Mouse (Mus musculus) splenic B cell, adult 2 months (primary cell): ENCODE measurements around the gene Ccdc34.

ENCODE experiments used
- DNase-seq: peaks from one replicate; pipeline ENCODE4 v3.0.0-alpha.2; 2011; ENCODE audit warnings: low read depth, low spot score
- H3K27me3 ChIP-seq: 2 replicates; pipeline ENCODE4 v1.6.1; 2012; ENCODE audit warnings: mild to moderate bottlenecking, low read length, moderate library complexity, mixed read lengths; ENCODE audit not compliant: control insufficient read depth, poor library complexity, insufficient read depth, severe bottlenecking
- H3K36me3 ChIP-seq: 2 replicates; pipeline ENCODE4 v1.6.1; 2012; ENCODE audit warnings: mild to moderate bottlenecking, low read length, moderate library complexity, mixed read lengths; ENCODE audit not compliant: control insufficient read depth, poor library complexity, insufficient read depth, severe bottlenecking

Gene Ccdc34

DNA sequence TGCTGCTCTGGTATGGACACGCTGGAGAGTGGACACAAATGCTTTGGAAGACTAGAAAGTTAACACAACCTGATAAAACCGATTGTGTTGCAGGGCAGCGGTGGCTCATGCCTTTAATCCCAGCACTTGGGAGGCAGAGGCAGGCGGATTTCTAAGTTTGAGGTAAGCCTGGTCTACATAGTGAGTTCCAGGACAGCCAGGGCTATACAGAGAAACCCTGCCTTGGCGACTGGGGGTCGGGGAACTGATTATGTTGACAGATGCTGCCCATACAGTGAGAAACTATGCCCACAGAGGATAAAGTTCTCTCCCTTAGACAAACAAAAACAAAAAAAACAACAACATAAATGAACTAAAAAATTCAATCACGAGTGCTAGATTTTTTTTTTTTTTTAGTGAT lies 530 bp upstream of the Ccdc34 start:
- H3K27me3 ChIP-seq, result no peaks in the 10 kb centered on the region
- no peak for DNase-seq

DNA sequence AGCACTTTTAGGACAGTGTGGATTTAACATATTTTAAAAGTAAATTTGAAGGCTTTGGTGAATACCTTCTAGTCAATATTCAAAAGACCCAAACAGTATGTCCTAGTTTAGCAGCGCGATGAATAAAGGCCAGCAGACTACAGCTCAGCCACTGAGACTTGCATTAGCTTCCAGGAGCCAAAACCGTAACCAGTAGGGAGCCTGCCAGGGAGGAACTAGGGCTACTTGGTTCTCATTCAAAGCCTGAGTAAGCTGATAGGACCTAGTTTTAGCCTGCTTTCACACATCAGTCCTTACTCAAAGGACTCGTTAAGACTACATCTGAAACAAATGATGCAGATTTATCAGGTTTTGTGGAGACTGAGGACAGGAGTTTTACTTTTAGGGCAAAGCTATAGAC lies 2.0 kb downstream of the Ccdc34 start:
- H3K27me3 ChIP-seq, result no peaks in the 10 kb centered on the region
- H3K36me3 ChIP-seq, result no peaks in the 10 kb centered on the region
- DNase-seq, result no peak

More for the DNA sequence above, 530 bp upstream of the Ccdc34 start:
- no peaks in the 10 kb centered on the region for H3K36me3 ChIP-seq

- DNase-seq, result no peak
- Histone ChIP-seq H3K36me3 (no peaks in the 10 kb centered on the region), H3K27me3 (no peaks in the 10 kb centered on the region)
Measured at GRCm38 (mm10) chr2:110020430-110020829, 2.8 kb downstream of the Ccdc34 start.

GRCm38 (mm10) chr2:110036265-110036664 lies 18.6 kb downstream of the Ccdc34 start:
- no peak for DNase-seq
- no peaks in the 10 kb centered on the region for H3K27me3 ChIP-seq
- 0 out of 2 replicates have a peak, but pooled peaks cover 2% of the 10 kb centered on the region for H3K36me3 ChIP-seq

- Histone ChIP-seq H3K36me3 (0 out of 2 replicates have a peak, but pooled peaks cover 2% of the 10 kb centered on the region), H3K27me3 (no peaks in the 10 kb centered on the region)
- no peak for DNase-seq
Measured at GRCm38 (mm10) chr2:110036665-110037064, 19.0 kb downstream of the Ccdc34 start.

GRCm38 (mm10) chr2:110037221-110037620 lies 19.6 kb downstream of the Ccdc34 start:
- 0 out of 2 replicates have a peak, but pooled peaks cover 2% of the 10 kb centered on the region for H3K36me3 ChIP-seq
- H3K27me3 ChIP-seq, result no peaks in the 10 kb centered on the region
- DNase-seq, result no peak

DNA sequence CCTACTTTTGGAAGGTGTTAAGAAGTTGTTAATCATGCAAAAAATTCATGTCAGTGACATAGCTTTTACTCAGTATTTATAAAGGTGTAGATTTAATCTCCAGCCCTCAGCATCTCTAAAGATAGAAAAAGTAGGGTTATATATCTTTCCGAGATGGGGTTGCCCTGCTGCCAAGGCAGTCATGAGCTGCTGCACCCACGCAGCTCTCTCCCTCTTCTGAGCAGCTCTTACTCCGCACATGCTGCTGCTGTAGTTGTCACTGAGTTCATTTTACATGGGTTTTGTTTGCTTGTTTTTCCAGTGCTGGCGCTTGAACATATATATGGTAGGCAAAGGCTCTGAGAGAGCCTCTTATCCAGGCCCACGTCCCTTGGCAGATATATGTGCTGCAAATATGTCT lies 20.7 kb downstream of the Ccdc34 start:
- Histone ChIP-seq H3K27me3 (no peaks in the 10 kb centered on the region), H3K36me3 (0 out of 2 replicates have a peak, but pooled peaks cover 2% of the 10 kb centered on the region)
- no peak for DNase-seq

DNA sequence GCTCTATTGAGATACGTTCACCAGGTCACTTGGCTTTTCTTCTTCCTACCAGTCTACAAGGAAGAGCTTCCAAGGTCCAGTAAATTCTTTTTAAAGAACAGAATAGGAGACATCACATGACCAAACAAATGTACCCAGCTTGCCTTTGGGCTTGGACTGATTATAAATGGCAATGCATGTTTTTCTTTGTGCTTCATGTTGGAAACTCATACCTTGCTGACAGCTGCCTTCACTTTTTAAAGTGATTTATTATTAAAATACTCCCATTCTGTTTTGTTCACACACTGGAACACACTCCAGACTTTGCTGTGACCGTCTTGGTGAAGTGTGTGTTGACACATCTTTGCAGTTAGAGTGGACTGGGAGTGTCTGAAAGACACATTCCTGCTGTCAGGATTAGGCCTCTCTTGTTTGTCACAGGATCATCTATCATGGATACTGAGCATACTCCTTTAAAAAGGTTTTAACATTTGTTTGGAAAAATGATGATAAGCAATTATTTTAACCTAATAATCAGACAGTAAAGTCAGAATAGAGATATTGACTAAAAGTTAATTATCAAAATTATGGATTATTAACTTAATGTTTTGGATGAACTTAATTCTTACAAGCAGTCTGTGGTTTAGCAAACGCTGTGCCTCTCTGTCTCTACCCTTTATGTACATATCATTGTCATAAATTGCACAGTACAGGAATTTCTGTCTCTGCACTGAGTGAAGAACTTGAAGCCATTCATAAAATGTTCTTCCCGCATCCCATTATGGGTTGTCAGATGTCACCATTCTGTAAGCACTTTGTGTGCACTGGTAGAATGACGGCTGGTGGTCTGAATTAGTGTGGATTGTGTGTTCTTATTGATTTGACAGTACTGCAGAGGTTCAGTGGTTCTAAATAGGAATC lies 25.5 kb downstream of the Ccdc34 start:
- Histone ChIP-seq H3K36me3 (no peaks in the 10 kb centered on the region), H3K27me3 (no peaks in the 10 kb centered on the region)
- DNase-seq, result no peak

GRCm38 (mm10) chr2:110058424-110058823 lies 40.8 kb downstream of the Ccdc34 start:
- no peak for DNase-seq
- H3K27me3 ChIP-seq, result no peaks in the 10 kb centered on the region
- H3K36me3 ChIP-seq, result no peaks in the 10 kb centered on the region

DNA sequence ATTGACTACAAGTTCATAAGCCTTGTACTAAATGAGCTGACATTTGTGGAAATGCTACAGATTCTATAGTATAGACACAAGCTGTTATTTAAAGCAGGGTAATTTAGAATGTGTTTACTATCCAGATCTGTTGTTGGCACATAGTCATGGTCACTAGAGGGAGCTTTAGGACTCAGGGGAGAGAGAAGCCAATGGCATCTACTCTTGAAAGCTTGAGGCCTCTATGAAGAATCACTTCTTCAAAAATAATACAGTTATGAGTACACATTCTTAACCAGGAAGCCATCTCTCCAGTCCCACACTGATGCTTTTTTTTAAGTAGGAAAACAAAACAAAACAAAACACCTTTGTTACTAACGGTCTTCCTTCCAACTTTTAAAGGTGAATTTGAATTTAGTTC lies 45.5 kb downstream of the Ccdc34 start:
- Histone ChIP-seq H3K36me3 (no peaks in the 10 kb centered on the region), H3K27me3 (no peaks in the 10 kb centered on the region)
- DNase-seq, result no peak

- no peaks in the 10 kb centered on the region for H3K27me3 ChIP-seq
- H3K36me3 ChIP-seq, result no peaks in the 10 kb centered on the region
- DNase-seq, result no peak
Measured at GRCm38 (mm10) chr2:110068916-110069315, 51.3 kb downstream of the Ccdc34 start.

DNA sequence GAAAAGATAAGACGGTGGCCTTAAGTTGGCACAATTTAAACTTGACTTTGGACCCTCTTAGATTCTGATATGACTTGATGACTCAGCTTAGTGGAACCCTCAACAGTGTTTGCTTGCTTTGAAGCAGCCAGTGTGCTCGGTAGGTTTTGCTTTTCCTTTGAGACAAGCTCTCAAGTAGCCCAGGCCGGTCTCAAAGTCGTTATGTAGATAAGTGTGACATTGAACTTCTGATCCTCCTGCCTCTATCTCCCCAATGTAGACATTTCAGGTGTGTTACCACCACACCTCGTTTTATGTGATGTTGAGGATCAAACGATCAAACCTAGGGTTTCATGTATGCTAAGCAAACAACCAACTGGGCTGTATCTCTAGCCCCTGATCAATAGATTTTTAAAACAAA lies 55.4 kb downstream of the Ccdc34 start:
- DNase-seq, result no peak
- no peaks in the 10 kb centered on the region for H3K27me3 ChIP-seq
- H3K36me3 ChIP-seq, result no peaks in the 10 kb centered on the region

GRCm38 (mm10) chr2:110074646-110075452 lies 57.2 kb downstream of the Ccdc34 start:
- Histone ChIP-seq H3K27me3 (no peaks in the 10 kb centered on the region), H3K36me3 (no peaks in the 10 kb centered on the region)
- DNase-seq, result no peak

DNA sequence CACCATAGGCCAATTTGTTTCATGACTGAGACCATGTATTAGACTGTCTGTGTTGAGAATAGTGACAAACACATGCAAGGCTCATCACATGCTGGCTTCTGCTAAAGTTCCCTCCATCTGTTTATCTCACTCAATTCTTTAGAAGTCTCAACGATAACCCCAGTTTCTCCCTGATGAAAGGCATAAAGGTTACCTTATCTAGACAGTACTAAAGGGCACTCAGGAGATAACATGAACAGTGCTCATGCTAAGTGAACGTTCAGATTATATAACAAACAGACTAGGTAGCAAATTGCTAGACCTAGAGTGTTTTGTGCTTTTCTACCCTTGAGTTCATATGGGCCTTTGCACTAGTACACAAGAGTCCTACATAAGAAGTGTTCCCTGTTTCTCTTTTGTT lies 59.6 kb downstream of the Ccdc34 start:
- H3K27me3 ChIP-seq, result no peaks in the 10 kb centered on the region
- DNase-seq, result no peak
- no peaks in the 10 kb centered on the region for H3K36me3 ChIP-seq

DNA sequence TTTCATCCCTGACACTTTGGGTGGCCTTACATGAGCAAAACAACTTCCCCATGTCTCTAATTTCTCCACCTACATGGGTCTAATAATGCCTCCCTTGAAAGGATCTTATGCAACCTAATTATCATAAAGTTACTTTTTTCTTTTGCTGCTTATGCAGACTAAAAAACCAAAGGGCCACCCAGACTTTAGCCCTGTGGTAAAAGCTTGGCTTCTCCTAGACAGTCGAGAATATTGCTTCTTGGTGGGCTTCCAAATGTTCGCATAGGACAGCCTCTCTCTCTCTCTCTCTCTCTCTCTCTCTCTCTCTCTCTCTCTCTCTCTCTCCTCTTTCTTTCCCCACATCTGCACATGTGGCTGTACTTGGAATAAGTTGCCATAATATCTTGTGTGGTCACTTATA lies 60.0 kb downstream of the Ccdc34 start:
- Histone ChIP-seq H3K27me3 (no peaks in the 10 kb centered on the region), H3K36me3 (no peaks in the 10 kb centered on the region)
- DNase-seq, result no peak
